Mouse (Mus musculus) cerebellum, postnatal 4 days (tissue): ENCODE results near the gene Apbb1.

Experiments
- DNase-seq, 2 experiments: peaks; one replicate each; pipeline ENCODE4 v3.0.0; 2022; ENCODE audit warnings: low spot score in 2 of 2, mixed read lengths in 1 of 2

Gene Apbb1

DNA sequence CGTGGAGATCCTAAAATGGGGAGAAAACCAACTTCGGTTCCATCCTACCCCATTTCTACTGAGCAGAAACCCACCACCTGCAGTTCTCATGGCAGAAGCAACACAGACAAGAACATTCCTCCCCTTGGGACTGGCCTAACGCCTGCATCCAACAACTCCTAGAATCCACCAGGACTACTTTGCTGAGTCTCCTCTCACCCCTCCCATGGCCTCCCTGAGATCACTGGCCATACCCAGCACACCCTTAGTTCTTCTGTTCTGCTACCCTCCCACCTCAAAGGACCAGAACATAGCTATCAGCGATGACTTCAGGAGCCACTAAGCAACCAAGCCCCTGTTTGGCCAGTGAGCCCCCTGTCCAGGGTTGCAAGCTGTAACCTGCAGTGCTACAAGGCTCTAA lies 10.7 kb downstream of the Apbb1 start:
- no peak for DNase-seq

DNA sequence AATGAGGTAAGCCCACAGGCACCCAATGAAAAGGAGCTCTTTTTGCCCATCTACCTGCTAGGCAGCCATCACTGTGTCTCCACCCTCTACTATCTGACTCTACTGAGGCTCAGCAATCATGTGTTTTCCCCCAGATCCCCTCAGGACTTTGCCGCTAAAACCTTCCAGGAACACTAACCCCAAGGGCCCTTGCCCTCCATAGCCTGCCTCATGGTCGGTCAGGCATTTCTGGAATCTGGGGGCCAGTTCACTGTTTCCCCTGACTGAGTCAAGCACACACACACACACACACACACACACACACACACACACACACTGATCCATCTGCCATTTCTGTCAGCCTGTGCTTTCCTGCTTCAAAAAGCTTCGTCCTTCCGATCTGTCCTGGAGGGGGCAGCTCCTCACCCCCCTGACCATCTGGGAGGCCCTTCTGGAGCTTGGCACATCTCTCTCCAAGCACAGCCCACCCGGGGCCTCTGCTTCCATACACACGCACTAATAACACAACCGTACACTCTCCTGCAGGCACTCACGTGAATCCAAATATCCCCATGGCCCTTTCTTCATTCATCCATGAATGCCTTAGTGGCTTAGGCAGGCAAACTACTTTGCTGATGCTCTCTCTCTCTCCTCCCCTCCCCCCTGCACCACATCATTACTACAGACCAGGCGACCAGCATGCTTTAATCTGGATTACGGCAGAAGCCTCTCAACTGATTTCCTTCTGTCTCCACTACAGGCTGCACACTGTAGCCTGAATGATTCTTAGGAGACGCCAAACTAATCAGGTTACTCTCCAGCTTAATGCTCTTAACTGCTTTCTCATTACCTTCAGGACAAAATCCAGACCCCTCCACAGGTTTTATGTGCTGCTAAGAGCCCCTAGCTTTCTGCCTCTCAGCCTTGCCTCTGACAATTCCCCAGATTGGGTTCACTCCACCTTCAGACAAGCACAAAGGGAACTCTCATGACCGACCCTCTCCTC lies 11.6 kb downstream of the Apbb1 start:
- peak in 1 of 2 experiments; percentile 73 for DNase-seq

DNA sequence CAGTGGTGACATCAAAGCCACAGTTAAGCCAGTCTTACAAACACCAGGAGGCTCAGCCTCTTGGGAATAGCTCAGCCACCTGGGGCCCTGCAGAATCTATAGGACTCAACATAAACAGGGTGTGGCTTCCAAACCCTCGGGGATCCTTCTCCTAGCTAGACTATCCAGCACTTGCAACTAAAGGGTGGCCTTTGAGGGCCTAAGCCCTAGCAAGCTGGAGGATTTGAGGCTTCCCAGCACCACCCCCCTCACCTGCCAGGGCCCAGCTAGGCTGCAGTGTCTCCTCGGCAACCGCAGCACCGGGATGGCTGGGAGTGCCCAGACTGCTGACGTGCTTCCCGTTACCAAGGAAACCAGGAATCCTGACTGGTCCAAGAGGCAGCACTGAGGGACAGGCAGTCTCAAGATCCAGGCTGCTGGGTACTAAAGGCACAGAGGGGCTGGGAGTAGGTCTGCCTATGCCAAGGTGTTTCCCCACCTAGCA lies 12.4 kb downstream of the Apbb1 start:
- peak; percentile 28 to 74 for DNase-seq

DNA sequence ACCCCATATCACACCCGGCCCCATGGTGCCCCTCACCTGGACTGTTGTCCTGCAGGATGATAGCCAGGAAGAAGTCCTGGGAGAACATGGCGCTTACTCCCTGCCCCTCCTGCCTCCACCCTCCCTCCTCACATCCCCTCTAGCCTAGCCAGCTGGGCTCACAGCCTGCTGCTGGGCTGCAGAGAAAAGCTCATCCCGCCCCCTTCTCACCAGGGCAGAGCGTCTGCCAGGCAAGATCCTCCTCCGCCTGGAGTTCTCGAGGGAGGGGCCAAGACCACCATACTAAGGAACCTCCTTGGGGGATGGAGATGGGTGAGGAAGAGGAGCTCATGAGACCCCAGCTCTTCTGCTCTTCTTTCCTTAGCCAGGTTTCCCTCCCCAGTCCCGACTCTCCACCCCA lies 12.9 kb downstream of the Apbb1 start:
- DNase-seq = peak; percentile 43 to 67

DNA sequence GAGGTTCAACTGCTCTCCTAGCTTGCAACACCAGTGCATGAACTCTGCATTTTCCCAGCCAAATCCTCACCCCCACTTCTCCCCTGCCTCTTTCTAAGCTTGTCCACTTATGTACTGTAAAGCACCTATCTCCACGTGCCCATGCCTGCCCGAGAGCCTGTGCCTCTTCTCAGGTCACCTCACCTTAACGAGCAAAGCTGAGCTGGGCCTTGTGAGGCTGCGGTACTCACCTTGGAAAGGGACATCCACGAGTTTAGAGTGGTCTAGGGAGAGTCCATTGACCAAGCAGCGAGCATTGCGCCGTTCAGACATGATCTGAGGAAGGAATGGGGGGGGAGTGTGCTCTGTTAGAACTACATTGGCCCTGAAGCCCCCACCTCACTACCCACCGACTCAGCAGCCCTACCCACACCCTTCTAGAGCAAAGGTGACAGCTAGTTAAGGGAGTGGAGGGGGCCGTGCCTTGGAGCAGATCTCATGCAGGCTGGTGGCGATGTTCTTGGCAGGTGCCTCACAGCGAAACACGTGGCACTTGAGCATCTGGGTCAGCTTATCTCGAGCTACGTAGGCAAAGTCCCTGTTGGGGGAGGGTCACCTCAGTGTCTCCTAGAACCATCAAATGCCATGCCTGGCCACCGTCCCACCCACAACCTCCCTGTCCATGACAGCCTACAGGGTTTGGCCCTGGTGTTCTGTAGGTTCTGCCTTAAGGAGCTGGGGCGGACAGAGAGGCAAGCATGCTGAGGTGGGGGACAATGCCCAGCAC lies 16.2 kb downstream of the Apbb1 start:
- no peak for DNase-seq

DNA sequence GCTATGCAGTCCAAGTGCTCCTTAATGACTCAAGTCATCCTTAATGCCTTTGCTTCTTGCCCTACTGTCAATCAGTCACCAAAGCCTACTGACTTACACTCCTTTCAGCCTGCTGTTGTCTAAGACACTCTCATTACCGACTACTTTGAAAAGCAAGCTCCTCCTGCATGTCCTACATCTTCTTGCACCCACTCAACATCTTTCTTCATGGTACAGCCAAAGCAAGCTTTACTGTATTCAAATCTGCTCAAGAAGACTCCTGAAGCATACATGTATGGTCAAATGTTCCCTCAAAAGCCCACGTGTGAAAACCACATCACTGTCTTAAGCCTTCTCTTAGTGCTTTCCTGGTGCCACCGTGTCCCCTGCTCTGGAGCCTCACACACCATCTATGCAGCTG lies 18.1 kb downstream of the Apbb1 start:
- no peak for DNase-seq

DNA sequence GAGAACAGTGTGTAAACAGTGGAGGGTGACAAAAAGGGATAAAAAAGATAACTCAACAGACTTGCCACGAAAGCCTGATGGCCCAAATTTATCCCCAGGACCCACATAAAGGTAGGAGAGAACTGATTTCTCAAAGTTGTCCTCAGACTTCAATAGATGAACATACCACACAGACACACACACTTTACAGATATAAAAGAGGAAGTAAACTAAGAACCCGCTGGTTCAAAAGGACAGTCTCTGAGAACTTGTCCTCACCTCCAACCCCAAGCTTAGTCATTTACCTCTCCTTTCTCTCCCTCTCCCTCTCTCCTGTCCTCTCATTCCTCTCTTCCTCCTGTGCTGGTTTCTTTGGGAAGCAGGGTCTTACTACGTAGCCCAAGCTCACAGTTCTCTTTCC lies 19.1 kb downstream of the Apbb1 start:
- no peak for DNase-seq

DNA sequence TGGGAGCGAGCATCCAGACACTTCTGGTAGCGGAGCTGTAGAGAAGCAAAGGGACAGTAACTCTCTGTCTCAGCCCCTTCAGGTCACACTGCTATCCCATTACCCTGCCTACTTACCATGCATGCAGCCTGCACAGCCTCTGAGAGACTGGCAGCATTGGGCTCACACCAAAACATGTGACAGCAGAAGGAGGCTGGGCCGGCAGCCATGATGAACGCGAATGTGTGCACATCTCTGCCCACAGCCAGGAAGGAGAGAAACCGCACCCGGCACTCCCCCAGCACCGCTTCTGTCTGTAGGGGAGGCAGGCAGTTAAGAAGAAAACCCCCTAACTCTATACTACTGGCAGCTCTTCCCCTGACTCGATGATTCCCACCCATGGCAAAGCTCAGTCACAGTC lies 22.4 kb downstream of the Apbb1 start:
- DNase-seq = no peak

DNA sequence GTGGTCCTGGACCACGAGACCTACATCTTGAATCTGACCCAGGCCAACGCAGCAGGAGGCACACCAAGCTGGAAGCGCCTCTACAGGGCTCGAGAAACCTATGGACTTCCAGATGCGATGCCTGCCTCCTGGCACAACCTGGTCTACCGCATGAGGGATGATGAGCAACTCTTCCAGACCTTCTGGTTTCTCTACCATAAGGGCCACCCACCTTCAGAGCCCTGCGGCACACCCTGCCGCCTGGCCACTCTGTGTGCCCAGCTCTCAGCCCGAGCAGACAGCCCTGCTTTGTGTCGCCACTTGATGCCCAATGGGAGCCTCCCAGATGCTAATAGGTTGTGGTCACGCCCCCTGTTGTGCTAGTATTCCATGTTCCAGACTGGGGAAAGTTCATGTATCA lies 23.8 kb downstream of the Apbb1 start:
- no peak for DNase-seq

DNA sequence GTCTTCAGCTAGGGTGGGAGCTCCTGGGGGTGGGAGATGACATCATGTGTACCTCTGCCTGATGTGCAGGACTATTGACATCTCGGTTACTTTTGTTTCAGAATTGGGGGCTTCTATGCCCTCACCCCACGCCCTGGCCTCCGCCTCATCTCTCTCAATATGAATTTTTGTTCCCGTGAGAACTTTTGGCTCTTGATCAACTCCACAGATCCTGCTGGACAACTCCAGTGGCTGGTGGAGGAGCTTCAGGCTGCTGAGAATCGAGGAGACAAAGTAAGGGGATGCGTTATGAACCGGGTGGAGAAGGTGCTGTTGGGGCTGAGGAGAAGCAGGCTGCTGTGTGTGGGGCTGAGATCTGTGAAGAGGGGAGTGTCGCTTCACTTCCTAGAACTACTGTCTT lies 25.0 kb downstream of the Apbb1 start:
- DNase-seq = no peak

DNA sequence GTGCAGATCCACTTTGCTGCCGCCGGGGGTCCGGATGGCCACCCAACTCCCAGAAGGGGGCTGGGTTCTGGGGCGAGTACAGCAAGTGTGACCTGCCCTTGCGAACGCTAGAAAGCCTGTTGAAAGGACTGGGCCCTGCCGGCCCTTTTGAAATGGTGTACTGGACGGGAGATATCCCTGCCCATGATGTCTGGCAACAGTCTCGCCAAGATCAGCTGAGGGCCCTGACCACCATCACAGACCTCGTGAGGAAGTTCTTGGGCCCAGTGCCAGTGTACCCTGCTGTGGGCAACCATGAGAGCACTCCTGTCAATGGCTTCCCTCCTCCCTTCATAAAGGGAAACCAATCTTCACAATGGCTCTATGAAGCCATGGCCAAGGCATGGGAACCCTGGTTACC lies 25.9 kb downstream of the Apbb1 start:
- DNase-seq = no peak

DNA sequence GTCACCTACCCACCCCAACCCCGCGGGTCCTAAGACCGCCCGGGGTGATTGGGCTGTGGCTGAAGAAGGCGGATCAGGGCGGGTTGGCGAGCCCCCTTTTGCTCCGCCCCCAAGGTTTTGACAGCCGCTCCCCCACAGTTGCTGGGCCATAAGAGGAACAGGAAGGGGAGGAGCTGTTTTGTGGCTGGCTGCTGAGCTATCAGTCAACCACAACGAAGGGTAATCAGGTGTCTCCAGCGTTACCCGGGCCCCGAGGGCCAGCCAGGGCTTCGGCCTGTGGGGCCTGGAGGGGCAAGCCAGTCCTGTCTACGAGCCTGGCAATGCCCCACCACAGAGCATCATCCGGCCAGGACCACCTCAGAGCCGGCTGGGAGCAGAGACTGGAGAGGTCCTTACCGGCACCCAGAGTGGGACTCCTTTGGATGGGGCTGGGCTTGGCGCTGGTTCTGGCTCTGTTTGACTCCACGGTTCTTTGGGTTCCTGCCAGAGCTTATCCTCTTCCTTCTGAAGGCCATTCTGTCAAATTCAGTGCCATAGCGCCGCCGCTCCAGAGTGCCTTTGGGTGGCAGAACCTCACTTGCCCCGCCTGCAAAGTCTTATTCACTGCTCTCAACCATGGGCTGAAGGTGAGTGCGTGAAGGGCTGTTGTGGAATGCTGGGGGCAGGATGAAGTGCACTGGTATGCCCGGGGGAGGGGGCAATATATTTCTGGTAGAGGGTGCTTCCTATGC lies 27.1 kb downstream of the Apbb1 start, which contains the start of gene Smpd1:
Gene Smpd1, plus strand, starts transcription at position 149 of the 731 bp plus-strand sequence.
- peak; percentile 59 to 82 for DNase-seq

DNA sequence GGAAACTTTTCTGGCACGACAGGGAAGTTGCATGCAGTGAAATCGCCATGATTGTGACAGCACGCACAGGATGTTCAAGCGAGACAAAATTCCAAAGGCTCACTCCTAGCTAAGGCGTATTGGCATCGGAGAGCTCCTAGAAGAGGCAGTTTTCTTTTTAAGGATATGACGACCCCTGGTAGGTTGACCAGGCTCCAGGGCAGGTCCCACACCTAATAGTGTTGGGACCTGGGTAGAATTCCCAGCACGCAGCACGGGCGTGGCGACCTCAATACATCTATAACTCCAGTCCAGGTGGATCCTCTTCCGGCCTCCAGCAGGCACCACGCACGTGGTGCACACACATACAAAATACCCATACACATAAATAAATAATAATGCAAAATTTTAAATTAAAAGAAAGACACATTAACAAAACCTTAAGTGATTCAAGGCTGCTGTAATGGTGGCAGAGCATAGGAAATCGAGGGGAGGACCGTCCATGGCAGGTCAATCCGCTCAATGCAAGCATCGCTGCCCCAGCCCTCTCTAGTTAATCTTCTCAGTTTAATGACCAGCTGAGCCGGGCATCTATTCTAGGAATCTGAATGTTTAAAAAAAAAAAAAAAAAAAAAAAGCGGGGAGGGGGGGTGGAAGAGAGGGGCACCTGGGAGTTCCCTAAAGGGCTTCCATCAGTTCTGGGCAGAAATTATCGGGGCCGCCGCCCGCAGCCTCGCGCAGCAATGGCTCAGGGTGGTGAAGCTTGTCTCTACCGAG lies 27.8 kb downstream of the Apbb1 start:
- no peak for DNase-seq

DNA sequence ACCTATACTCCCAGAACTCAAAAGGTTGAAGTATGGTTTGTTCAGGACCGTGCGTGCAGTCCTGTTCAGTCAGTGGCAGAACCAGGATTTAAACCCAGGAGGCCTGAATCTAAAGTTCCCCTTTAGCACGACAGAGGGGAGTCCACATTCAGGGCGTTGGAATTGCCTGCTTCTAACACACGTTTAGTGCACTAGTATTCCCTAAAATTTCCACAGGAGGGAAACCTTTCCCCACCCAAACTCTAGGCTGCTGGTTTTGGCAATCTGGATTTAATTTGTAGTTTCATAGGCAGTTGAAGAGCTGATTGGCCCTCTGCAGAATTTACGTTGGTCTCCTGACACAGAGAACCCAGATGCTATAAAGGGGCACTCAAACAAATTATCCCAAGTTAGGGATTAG lies 32.4 kb downstream of the Apbb1 start:
- DNase-seq = no peak

DNA sequence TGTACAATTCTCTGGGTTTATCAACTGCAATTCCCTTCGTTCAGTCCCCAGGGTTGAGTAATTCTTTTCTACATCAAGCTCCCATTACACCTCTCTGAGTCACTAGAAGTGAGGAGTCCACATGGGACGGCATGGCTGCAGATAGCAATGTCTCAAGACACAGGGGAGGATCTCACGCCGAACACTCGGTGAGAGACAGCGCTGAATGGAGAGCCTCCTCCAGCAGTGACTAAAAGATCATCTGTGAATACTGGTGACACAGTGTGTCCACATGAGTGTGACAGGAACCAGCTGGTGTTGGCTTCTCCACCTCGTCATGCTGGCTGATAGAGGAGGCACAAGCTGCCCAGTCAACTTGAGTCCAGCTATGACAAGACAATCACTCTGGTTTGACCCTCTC lies 33.5 kb downstream of the Apbb1 start:
- no peak for DNase-seq

DNA sequence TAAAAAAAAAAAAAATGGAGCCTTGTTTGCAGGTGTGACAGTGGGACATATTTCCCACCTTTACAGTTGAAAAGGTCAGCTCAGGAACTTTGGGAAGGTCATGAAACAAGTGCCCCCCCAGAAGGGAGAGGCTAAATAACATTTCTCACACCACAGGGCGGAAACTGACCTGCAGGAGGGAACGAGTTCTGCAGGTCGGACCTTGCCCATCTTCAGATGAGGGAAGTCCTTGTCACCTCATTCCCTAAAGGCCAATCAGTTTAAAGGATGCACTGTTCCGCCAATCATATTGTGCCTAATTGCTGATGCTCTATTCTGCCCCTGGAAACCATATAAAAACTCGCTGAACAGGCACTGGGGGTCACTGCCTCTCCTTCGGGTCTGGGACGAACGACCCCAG lies 35.5 kb downstream of the Apbb1 start:
- DNase-seq = no peak

DNA sequence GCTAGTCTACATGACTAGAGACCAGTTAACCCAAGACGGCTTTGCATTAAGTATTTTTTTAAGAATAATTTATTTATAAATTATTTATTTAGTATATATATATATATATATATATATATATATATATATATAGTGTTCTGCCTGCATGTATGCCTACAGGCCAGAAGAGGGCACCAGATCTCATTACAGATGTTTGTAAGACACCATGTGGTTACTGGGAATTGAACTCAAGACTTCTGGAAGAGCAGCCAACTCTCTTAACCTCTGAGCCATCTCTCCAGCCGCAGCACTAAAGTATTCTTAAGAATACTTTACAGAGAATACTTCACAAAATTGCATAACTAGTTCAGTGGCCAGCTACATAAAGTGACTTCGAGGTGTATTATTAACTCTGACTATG lies 47.3 kb downstream of the Apbb1 start:
- no peak for DNase-seq

DNA sequence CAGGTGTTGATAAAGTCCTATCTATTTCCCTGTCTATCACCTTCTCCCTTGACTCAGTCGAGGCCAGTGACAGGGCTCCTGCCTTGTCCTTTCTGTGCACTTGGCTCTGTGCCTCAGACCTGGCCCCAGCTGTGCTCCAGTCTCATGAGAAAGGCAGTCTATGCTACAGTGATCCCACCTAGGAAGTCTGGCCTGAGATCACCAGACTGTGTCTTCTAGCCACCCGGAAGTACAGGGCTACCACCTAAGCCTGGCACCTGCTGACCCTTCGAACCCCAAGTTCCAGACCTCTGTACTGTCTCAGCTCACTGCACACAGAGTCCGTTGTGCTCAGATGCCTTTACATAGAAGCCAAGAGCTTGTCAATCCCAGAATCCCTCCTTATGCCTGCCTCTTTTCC lies 53.4 kb downstream of the Apbb1 start:
- DNase-seq = no peak

DNA sequence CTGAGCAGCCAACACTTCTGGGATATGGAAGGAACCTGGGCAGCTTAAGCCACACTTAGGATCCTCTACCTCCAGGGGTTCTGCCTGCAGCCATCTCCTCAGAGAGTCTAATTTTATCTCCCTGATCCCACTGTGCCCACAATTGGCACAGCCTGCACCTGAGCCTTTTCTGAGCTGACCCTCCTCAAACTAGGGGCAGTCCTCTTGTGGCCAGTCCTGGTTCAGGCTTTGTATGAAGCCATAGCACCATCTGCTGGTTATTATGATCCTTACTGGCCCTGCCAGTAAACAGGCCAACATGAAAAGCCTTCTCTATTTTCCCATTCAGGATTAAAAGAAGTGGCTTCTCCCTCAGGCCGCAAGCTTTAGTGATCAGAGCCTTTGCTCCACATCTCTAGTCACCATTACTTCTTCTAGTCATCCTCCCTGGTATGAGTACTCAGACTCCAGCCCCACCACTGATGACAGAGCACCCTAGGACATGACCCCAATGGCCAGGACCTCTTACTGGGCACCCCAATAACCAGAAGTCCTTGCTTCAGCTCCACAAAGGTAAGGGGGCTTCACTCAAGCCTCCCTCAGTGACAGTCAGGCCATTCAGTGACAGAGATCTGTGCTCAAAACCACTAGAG lies 54.0 kb downstream of the Apbb1 start:
- peak in 1 of 2 experiments; percentile 18 for DNase-seq

DNA sequence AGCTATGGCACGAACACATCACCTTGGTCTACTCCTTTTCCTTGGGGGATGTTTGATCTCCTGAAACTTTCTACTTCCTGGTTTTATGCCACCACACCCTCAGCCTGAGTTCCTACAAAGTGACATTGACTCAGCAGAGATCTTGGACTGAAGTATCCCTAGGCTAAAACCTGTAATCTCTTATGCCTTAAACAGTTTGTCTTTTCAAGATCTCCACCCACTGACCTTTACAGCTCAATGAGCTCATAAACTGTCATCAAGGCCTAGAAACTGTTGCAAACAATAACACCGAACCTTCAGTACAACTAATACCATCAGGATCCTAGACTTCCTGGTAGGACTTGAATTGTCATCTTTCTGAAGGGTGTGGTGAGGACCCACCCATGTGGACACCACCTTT lies 57.2 kb downstream of the Apbb1 start:
- no peak for DNase-seq

DNA sequence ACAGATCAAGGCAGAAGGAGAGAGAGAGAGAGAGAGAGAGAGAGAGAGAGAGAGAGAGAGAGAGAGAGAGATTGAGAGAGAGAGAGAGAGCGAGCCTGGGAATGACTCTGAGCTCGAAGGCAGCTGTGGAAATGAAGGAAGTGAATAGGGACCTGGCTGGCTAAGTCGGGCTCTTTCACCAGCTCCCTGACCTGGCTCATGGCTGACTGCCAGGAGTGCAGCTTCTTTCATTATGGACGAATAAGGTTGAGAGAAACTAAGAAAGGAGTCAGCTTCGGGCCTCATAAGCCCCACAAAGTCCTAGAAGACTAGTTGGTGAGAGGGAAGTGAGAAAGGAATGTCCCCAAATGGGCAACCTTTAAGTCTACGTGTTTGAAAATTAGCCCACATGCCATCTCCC lies 61.3 kb downstream of the Apbb1 start:
- DNase-seq = no peak
